Mouse (Mus musculus) midbrain, embryonic 11.5 days (tissue): ENCODE results near the gene Cacna1c. TPM values are rescaled to one million over a fixed set of nuclear protein-coding genes. Genes with fewer than 3 reads are reported as not detected.

ENCODE experiments used
- ATAC-seq: fragments of 200-750 bp; cut with Nextera tagmentation; 2 replicates; pipeline ENCODE4 v1.8.0; 2017; ENCODE audit warnings: moderate TSS enrichment, moderate library complexity; ENCODE audit not compliant: low FRiP score
- DNase-seq: peaks from one replicate; pipeline ENCODE4 v3.0.0; 2015; ENCODE audit warnings: low spot score; ENCODE audit errors: missing footprints
- H3K27ac ChIP-seq: fragments of 300-500 bp; sonication (generic); 2 replicates; pipeline ENCODE4 v1.5.1; 2014; ENCODE audit warnings: low read depth, low read length
- H3K27me3 ChIP-seq: fragments of 300-500 bp; sonication (generic); 2 replicates; pipeline ENCODE4 v1.6.1; 2014; ENCODE audit warnings: mild to moderate bottlenecking, low read length, moderate library complexity, mixed read lengths; ENCODE audit not compliant: control insufficient read depth, insufficient read depth
- H3K36me3 ChIP-seq: fragments of 300-500 bp; sonication (generic); 2 replicates; pipeline ENCODE4 v1.6.1; 2014; ENCODE audit warnings: mild to moderate bottlenecking, low read length, moderate library complexity, mixed read lengths; ENCODE audit not compliant: control insufficient read depth, insufficient read depth
- H3K4me1 ChIP-seq: fragments of 300-500 bp; sonication (generic); 2 replicates; pipeline ENCODE4 v1.6.1; 2014; ENCODE audit warnings: low read length; ENCODE audit not compliant: control insufficient read depth, insufficient read depth
- H3K4me2 ChIP-seq: fragments of 300-500 bp; sonication (generic); 2 replicates; pipeline ENCODE4 v1.6.1; 2014; ENCODE audit warnings: mild to moderate bottlenecking, moderate library complexity
- H3K4me3 ChIP-seq: fragments of 300-500 bp; sonication (generic); 2 replicates; pipeline ENCODE4 v1.5.1; 2014; ENCODE audit warnings: low read depth, low read length
- H3K9ac ChIP-seq: fragments of 300-500 bp; sonication (generic); 2 replicates; pipeline ENCODE4 v1.6.1; 2014; ENCODE audit warnings: low read length
- H3K9me3 ChIP-seq: fragments of 300-500 bp; sonication (generic); 2 replicates; pipeline ENCODE4 v1.6.1; 2016; ENCODE audit warnings: low read length; ENCODE audit not compliant: control insufficient read depth
- WGBS: fragments of 180-500 bp; shearing (Covaris S2); extraction: QIAGEN DNeasy Blood & Tissue Kit; methylation state at CpG from one replicate; pipeline ENCODE4 v1.1.7; 2014; 5-methylcytosine and 5-hydroxymethylcytosine counted together
- polyA plus RNA-seq: library from polyadenylated mRNA; unstranded; fragments of >200 nt; fragmentation: Nextera tagmentation; extraction: Ambion mirVana; gene quantifications from 2 replicates; pipeline ENCODE4 v1.2.1, GENCODE M21; 2014

The Cacna1c gene
- polyA plus RNA-seq, 1 experiment from 2014 or later: 2.1 TPM

DNA sequence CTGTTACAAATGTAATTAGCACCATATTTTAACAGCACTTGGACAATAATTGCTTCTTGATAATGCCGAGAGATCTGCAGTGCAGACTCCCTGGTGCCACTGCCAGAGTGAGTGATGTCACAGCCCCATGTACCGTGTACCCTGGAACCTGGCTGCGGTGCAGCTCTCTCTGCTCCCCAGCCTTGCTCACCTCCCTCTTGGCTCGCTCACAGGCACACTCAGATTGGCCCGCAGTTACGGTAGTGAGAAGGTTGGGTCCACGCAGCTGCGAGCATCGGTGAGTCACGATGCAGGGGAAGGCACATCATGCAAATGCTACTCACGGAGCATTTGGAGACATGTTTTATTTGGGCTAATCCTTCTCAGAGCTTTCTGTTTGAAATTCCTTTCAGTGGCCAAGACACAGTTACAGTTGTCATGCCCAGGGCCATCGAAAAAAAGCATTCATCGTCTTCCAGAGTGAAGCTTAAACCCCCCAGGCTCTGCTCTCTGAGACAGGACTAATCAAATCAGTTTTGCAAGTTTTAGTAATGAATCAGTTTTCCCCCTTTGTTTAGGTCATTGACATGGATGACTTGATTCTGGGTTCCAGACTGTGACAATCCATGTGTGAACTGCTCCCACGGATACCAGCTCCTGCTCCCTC is 484.4 kb downstream of the Cacna1c start:
- H3K4me1 ChIP-seq: no peaks in the 10 kb centered on the region
- no peak for ATAC-seq
- H3K4me3 ChIP-seq: no peak overlapping the region
- H3K9me3 ChIP-seq: no peaks in the 10 kb centered on the region
- no peak overlapping the region for H3K9ac ChIP-seq
- no peaks in the 10 kb centered on the region for H3K27me3 ChIP-seq
- H3K27ac ChIP-seq: no peak overlapping the region
- H3K36me3 ChIP-seq: no peaks in the 10 kb centered on the region
- no peak for DNase-seq
- no peak overlapping the region for H3K4me2 ChIP-seq
- WGBS: 86% methylated on average over 14 of the region's 14 CpGs

DNA sequence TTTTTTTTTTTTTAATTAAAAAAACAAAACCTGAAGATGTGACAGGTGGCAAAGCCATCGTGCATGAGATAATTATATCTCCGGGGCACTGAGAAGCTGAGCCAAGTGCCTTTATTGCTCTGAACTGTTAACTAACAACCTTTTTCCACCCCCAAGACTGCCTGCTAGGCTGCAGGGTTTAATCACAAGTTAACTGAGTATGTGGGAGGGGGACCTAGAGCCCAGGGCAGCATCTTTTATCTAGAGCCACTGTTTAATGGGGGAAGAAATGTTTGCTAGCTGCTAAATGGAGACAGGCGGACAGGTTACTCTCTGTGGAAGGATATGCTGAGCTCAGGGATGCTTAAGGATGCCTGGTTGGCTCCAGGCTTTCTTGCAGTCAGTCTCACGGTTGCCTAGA is 489.2 kb downstream of the Cacna1c start:
- no peaks in the 10 kb centered on the region for H3K4me1 ChIP-seq
- 84% methylated on average over 4 of the region's 4 CpGs for WGBS

DNA sequence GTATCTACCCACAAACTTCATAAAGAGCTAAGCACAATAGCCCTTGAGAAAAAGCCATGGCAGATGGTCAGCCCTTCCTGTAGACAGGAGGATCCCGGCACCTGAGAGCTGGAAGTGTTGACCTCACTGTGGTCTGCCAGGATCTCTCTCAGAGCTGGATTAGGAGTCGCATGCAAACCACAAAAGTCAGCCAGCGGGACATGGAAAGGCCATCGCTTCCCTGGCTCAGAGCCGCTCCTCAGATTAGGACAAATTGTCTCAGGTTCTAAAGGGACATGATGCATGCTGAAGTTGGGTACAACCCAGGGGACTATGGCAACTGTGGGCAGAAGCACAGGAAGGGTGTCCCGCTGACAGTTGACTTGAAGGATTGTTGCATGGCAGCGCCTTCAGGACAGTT is 490.4 kb downstream of the Cacna1c start:
- WGBS: 89% methylated on average over 7 of the region's 7 CpGs
- DNase-seq: no peak
- Histone ChIP-seq H3K9ac (no peak overlapping the region), H3K4me2 (no peak overlapping the region), H3K27me3 (no peaks in the 10 kb centered on the region), H3K36me3 (no peaks in the 10 kb centered on the region), H3K27ac (no peak overlapping the region), H3K4me3 (no peak overlapping the region), H3K9me3 (no peaks in the 10 kb centered on the region), H3K4me1 (no peaks in the 10 kb centered on the region)
- no peak for ATAC-seq

More for the DNA sequence above, 489.2 kb downstream of the Cacna1c start:
- Histone ChIP-seq H3K9ac (no peak overlapping the region), H3K9me3 (no peaks in the 10 kb centered on the region), H3K27ac (no peak overlapping the region), H3K36me3 (no peaks in the 10 kb centered on the region), H3K27me3 (no peaks in the 10 kb centered on the region), H3K4me3 (no peak overlapping the region), H3K4me2 (no peak overlapping the region)
- ATAC-seq (no peak), DNase-seq (no peak)

DNA sequence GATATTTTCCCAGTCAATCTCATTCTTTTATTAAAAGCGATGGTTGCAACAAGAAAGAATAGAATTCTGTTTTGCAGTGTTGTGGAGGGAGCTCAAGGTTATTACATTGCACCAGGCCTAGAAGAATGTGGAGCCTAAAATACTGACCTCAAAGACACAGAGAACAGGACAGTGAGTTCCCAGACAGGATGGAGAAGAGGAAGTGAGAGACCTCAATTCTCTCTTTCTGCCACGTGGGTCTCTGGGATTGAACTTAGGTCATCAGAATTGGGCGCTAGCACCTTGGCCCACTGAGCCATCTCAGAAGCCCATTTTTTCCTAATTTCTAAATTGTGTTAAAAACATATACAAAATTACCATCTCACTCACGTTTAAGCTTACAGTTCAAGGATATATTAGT is 501.6 kb downstream of the Cacna1c start:
- Histone ChIP-seq H3K4me1 (no peaks in the 10 kb centered on the region), H3K27me3 (no peaks in the 10 kb centered on the region), H3K36me3 (no peaks in the 10 kb centered on the region), H3K9me3 (no peaks in the 10 kb centered on the region), H3K9ac (no peak overlapping the region), H3K27ac (no peak overlapping the region), H3K4me3 (no peak overlapping the region), H3K4me2 (no peak overlapping the region)
- 82% methylated on average over 4 of the region's 4 CpGs for WGBS
- ATAC-seq (no peak), DNase-seq (no peak)

DNA sequence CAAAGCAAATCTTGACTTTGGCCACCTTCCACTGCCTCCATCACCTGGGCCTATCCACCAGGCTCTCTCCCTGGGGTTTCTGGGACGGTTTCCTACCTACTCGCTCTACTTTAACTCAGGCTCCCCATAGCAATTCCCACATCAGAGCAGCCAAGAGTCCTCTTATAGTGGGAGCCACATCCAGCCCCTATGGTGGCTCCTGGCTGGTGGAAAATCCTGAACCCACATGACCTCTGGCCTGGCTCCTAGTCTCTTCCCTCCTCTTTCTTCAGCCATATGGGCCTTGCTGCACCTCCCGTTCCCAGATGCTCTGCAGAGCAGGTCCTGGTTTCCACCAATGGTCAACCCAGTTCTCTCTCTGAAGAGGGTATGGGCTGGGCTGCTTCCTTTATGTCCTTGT is 506.8 kb downstream of the Cacna1c start:
- ATAC-seq (no peak), DNase-seq (no peak)
- H3K27me3 ChIP-seq: no peaks in the 10 kb centered on the region
- H3K27ac ChIP-seq: no peak overlapping the region
- no peak overlapping the region for H3K9ac ChIP-seq
- no peak overlapping the region for H3K4me2 ChIP-seq
- whole genome bisulfite sequencing: 78% methylated on average over 3 of the region's 3 CpGs
- H3K36me3 ChIP-seq: no peaks in the 10 kb centered on the region
- no peak overlapping the region for H3K4me3 ChIP-seq
- no peaks in the 10 kb centered on the region for H3K9me3 ChIP-seq
- no peaks in the 10 kb centered on the region for H3K4me1 ChIP-seq

DNA sequence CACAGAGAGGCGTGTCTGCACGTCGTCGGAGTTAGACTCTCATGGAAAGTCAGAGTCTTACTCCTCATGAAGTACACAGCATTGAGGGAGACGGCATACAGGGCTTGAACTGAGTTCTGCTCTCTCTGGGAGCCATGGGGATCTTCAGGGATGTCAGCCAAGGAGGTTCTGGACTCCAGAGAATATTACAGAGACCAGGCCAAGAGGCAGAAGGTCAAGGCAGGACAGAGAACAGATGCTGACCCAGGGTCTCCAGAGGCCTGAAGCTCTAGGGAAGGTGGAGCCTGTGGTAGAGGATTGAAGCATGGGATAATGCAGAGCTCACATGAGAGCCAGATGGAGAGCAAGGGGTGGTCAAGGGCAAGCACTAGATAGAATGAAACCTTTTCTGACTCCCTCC is 507.4 kb downstream of the Cacna1c start:
- ATAC-seq (no peak), DNase-seq (no peak)
- H3K36me3 ChIP-seq: no peaks in the 10 kb centered on the region
- no peak overlapping the region for H3K9ac ChIP-seq
- no peaks in the 10 kb centered on the region for H3K27me3 ChIP-seq
- H3K9me3 ChIP-seq: no peaks in the 10 kb centered on the region
- H3K4me3 ChIP-seq: no peak overlapping the region
- H3K4me2 ChIP-seq: no peak overlapping the region
- 84% methylated on average over 5 of the region's 5 CpGs for WGBS
- H3K4me1 ChIP-seq: no peaks in the 10 kb centered on the region
- H3K27ac ChIP-seq: no peak overlapping the region

DNA sequence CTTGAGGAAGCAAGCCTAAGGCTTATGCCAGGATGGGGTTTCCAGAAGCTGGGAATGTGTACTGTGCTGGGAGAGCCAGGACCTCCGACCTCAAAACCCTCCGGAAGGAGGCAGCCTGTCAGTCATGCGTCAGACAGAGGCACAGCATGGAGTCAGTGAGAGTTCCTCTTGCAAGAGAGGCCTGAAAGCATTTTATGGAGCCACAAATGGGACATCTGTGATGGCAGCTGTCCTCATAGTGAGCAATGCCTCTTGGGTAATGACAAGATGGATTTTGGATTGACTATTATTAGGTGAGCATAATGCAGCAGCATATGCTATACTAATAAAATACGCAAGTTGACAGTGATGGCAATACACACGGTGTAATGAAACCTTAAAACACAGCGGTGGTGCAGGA is 515.4 kb downstream of the Cacna1c start:
- Histone ChIP-seq H3K9ac (no peak overlapping the region), H3K27ac (no peak overlapping the region), H3K4me3 (no peak overlapping the region), H3K9me3 (no peaks in the 10 kb centered on the region), H3K4me1 (peaks cover 2% of the 10 kb centered on the region; the same call in 1 of the 2 replicates), H3K36me3 (no peaks in the 10 kb centered on the region), H3K27me3 (no peaks in the 10 kb centered on the region), H3K4me2 (no peak overlapping the region)
- 74% methylated on average over 6 of the region's 6 CpGs for WGBS
- ATAC-seq (no peak), DNase-seq (no peak)

DNA sequence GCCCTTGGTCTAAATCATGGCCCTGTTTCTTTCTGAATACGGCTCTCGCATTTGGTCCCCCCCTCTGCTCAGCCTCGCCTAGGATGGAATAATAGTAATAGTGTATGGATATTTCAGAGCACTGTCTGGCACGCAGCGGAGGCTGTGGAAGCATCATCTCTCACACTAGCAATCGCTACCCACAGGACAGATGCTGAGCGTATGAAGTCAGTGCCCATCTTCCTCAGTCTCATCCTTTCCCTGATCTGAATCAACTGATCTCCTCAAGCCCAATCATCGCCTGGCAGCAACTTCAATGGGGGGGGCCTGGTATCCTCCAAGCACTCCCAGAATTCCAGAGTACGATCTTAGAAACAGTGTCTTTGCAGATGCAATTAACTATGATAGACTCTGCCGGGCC is 518.2 kb downstream of the Cacna1c start:
- no peak overlapping the region for H3K27ac ChIP-seq
- H3K36me3 ChIP-seq: no peaks in the 10 kb centered on the region
- no peak overlapping the region for H3K4me3 ChIP-seq
- ATAC-seq (no peak), DNase-seq (no peak)
- H3K4me1 ChIP-seq: peaks cover 2% of the 10 kb centered on the region; the same call in 1 of the 2 replicates
- 90% methylated on average over 10 of the region's 10 CpGs for WGBS
- H3K9me3 ChIP-seq: no peaks in the 10 kb centered on the region
- no peak overlapping the region for H3K4me2 ChIP-seq
- H3K9ac ChIP-seq: no peak overlapping the region
- H3K27me3 ChIP-seq: no peaks in the 10 kb centered on the region

DNA sequence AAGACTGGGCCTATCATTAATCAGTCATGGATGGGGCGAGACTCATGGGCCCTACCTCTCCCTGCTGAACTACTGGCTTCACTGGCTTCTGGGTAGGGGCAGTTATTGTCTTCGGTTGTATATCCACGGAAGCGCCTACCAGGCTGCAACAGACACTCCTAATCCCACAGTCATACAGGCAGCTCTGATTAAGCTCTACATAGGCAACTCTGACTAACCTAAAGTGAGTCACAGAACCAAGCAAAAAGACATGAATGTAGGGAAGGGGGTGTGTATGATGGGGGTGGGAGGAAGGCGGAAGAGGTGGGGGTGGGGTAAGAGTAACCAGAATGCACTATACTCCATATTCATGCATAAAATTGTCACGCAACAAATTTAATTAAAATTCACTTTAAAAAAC is 518.9 kb downstream of the Cacna1c start:
- Histone ChIP-seq H3K9me3 (no peaks in the 10 kb centered on the region), H3K36me3 (no peaks in the 10 kb centered on the region), H3K27ac (no peak overlapping the region), H3K4me1 (peaks cover 2% of the 10 kb centered on the region; the same call in 1 of the 2 replicates), H3K9ac (no peak overlapping the region), H3K4me3 (no peak overlapping the region), H3K4me2 (no peak overlapping the region), H3K27me3 (no peaks in the 10 kb centered on the region)
- 83% methylated on average over 6 of the region's 6 CpGs for WGBS
- ATAC-seq (no peak), DNase-seq (no peak)
